Mouse (Mus musculus) G1E (cell line): ENCODE results near the gene Tubg2.

Source experiments
- CTCF ChIP-seq: IDR thresholded peaks from 2 replicates; pipeline ENCODE4 v1.5.1; 2012; ENCODE audit warnings: low read depth, low read length, inconsistent platforms, mixed read lengths
- GATA1 ChIP-seq: IDR thresholded peaks from 2 replicates; pipeline ENCODE4 v1.6.1; 2012; ENCODE audit warnings: borderline replicate concordance, low read length, inconsistent platforms, mixed read lengths
- POLR2AphosphoS5 ChIP-seq: IDR thresholded peaks from 2 replicates; pipeline ENCODE4 v1.6.1; 2012; ENCODE audit warnings: low read depth, low read length, inconsistent platforms; ENCODE audit not compliant: insufficient replicate concordance
- TAL1 ChIP-seq: conservative IDR thresholded peaks from 2 replicates; pipeline ENCODE4 v1.6.1; 2012; ENCODE audit warnings: low read depth, low read length, inconsistent platforms, mixed read lengths

DNA sequence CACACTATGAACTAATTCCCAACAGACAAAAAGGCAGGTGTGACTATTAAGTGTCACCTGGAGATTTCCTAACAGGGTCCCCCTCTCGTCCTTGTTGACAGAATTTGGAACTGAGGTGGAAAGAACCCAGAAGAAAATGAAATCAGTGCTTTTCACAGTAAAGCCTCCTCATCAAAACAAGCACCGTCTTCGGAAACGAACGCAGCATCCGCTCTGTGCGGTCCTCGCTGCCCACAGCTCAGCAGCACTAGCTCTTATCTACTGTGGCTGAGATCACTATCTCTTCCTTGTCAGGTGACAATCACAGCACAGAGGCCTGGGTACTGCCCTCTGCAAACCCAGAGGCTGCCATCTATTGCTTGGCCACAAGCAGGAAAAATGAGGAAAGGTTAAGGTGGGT is 40.5 kb downstream of the Tubg2 start:
- no peak for TF ChIP-seq CTCF
- TF ChIP-seq GATA1 = no peak
- TF ChIP-seq POLR2AphosphoS5 = no peak
- TF ChIP-seq TAL1 = no peak
